Mouse (Mus musculus): Measurements from ENCODE around the gene Prg3. TPM values are rescaled to one million over a fixed set of nuclear protein-coding genes. Genes with fewer than 3 reads are reported as not detected.
A peak's percentile ranks its signal among the peaks of the same experiment; 100 is the strongest.

The Prg3 gene
- total RNA-seq (2021), result not detected
- long read RNA-seq, experiment 1, result 0 reads
- long read RNA-seq, experiment 2, result 0 reads

- no peak for TF ChIP-seq CTCF (IDR thresholded peaks at IDR 0.05)
- intact Hi-C loops (cut with DNase I), result no loop called here
- H3K27ac ChIP-seq, result no peak within 1 kb of the TSS
- DNase-seq (ENCODE audit: extremely low spot score in 1 of 2, low spot score in 2 of 2), result no peak
- no peak within 1 kb of the TSS for H3K4me3 ChIP-seq
These were observed at the start of gene Prg3 for GRCm38 (mm10) chr2:84987930-84988329. Prg3 (plus strand) TSS chr2:84988215.

DNA sequence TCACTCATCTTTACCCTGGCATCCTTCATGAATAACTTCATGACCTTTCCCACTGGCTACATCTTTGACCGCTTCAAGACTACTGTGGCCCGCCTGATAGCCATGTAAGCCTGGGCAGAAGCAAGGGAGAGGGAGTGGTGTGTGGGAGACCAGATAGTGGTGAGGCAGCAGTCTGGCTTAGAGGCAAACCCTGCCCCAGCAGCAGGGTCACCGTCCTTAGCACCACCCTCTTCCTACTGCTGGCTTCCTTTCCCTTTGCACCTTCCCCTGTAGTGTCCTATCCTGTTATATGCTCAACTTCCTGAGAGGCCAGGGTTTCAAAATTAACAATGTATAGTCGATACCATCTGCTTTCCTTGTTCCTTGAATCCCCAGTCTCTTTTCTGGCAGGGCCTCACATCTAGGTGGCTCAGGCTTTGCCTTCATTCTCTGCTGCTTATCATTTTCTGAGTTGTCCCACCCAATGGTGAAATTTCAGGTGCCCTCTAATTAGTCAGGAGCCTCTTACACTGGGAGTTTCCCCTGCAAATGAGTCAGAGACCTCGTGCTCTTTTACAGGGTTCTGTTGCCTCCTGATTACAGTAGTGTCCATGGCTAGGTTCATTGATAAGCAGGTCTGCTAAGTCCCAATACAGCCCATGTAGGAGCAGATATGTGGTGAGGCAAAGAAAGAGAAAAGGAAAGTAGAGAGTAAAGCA, 49.6 kb upstream of the Prg3 start:
- Histone ChIP-seq H3K27ac (no peak overlapping the region), H3K4me3 (no peak overlapping the region)
- no peak for TF ChIP-seq CTCF (IDR thresholded peaks at IDR 0.05)
- DNase-seq (ENCODE audit: extremely low spot score in 1 of 2, low spot score in 2 of 2), result no peak
- intact Hi-C loops (cut with DNase I), result no loop called here

- H3K27ac ChIP-seq, result no peak overlapping the region
- H3K4me3 ChIP-seq, result no peak overlapping the region
- no peak for TF ChIP-seq CTCF (IDR thresholded peaks at IDR 0.05)
- no peak for DNase-seq (ENCODE audit: extremely low spot score in 1 of 2, low spot score in 2 of 2)
- intact Hi-C loops (cut with DNase I), result no loop called here
These were observed 48.7 kb upstream of the Prg3 start for GRCm38 (mm10) chr2:84939306-84939705.

DNA sequence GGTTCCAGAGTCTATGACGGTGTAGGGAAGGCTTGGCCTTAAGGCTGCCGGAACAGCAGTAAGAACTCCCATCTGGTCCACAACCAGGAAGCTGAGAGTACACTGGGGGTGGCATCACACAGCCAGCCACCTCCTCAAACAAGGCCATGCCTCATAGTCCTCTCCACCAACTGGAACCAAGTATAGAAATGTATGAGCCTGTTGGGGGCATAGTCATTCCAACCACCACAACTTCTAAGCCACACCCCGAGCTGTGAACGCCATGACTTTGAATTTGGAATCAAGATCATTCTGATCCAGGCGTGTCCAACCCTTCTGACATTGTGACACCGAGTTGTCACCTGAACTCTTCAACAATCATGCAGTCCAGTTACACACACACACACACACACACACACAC, 48.3 kb upstream of the Prg3 start:
- no peak overlapping the region for H3K27ac ChIP-seq
- no peak for DNase-seq (ENCODE audit: extremely low spot score in 1 of 2, low spot score in 2 of 2)
- no peak for TF ChIP-seq CTCF (IDR thresholded peaks at IDR 0.05)
- intact Hi-C loops (cut with DNase I), result no loop called here
- H3K4me3 ChIP-seq, result no peak overlapping the region

GRCm38 (mm10) chr2:84941332-84941731, 46.7 kb upstream of the Prg3 start:
- Histone ChIP-seq H3K27ac (no peak overlapping the region), H3K4me3 (no peak overlapping the region)
- no peak for TF ChIP-seq CTCF (IDR thresholded peaks at IDR 0.05)
- intact Hi-C loops (cut with DNase I), result no loop called here
- no peak for DNase-seq (ENCODE audit: extremely low spot score in 1 of 2, low spot score in 2 of 2)

- intact Hi-C loops (cut with DNase I), result no loop called here
- Histone ChIP-seq H3K27ac (no peak overlapping the region), H3K4me3 (no peak overlapping the region)
- no peak for TF ChIP-seq CTCF (IDR thresholded peaks at IDR 0.05)
- no peak for DNase-seq (ENCODE audit: extremely low spot score in 1 of 2, low spot score in 2 of 2)
These were observed 46.2 kb upstream of the Prg3 start for GRCm38 (mm10) chr2:84941795-84942194.

DNA sequence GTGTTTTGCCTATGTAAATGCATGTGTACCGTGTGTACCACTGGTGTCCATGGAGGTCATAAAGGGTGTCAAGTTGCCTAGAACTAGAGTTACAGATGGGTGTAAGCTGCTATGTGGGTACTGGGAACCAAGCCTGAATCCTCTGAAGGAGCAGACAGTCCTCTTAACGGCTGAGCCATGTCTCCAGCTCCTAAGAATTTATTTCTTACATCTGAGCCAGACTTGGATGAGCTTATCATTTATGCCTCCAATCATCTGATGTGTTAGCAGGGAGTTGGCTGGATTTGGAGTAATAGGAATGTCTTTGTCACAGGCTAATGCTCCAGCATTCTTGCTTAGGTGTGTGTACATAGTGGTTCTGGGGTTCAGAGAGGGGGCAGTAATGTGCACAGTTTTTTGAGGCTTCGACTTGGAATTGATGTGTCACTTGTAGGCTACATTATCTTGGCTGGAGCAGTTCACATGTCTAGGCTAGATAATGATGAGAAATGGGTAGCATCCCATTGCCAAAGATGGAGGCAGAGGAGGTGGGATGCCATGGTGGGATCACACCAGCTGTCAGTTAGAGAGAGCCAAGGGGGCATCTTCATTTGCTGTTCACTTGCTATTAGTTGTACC, 40.8 kb upstream of the Prg3 start:
- Histone ChIP-seq H3K4me3 (no peak overlapping the region), H3K27ac (no peak overlapping the region)
- no peak for TF ChIP-seq CTCF (IDR thresholded peaks at IDR 0.05)
- no peak for DNase-seq (ENCODE audit: extremely low spot score in 1 of 2, low spot score in 2 of 2)
- intact Hi-C loops (cut with DNase I), result no loop called here

GRCm38 (mm10) chr2:84948252-84948651, 39.8 kb upstream of the Prg3 start:
- Histone ChIP-seq H3K27ac (no peak overlapping the region), H3K4me3 (no peak overlapping the region)
- intact Hi-C loops (cut with DNase I), result no loop called here
- TF ChIP-seq CTCF (IDR thresholded peaks at IDR 0.05), result no peak
- no peak for DNase-seq (ENCODE audit: extremely low spot score in 1 of 2, low spot score in 2 of 2)

DNA sequence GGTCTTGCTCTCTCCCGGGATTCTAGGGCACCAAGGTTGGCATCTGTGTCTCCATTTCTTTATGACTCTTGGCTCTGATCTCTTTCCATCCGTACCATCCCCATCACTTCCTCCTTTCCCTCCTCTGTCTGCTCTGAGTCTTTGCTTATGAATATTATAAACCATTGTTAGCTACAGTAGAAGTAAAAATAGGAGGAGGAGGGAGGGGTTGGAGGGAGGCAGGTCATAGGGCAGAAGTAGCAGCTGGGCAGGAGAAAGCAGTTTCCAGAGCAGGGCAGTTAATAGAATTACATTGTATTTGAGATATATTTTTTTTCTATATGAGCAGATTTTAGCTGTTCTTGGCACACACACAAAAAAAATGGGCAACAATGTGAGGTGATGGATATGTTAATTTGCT, 39.3 kb upstream of the Prg3 start:
- no peak for TF ChIP-seq CTCF (IDR thresholded peaks at IDR 0.05)

DNA sequence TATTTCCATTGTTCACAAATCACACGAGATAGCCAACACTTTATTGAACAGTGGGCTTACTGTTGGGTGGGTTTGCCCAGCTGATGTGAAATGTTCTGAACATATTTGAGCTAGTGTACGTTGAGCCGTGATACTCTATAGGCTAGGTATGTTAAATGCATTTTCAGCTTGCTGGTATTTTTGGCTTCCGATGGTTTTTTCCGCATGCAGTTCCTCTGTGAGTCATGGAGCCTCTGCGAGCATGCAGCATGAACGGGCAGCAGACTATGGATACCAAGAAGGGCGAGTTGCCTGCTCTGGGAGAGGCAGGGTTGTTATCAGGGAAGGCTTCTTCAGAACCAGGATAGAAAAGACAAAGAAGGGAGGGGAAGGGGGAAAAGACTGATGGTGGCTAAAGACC, 37.0 kb upstream of the Prg3 start:
- no peak for TF ChIP-seq CTCF (IDR thresholded peaks at IDR 0.05)
- intact Hi-C loops (cut with DNase I), result loop anchor here (5.0 kb wide), 1 partner anchor 59 kb away; no protein-coding TSS in a partner anchor
- Histone ChIP-seq H3K27ac (no peak overlapping the region), H3K4me3 (no peak overlapping the region)
- peak in 1 of 2 experiments; percentile 21 for DNase-seq (ENCODE audit: extremely low spot score in 1 of 2, low spot score in 2 of 2)

More for the DNA sequence above, 39.3 kb upstream of the Prg3 start:
- intact Hi-C loops (cut with DNase I), result no loop called here
- Histone ChIP-seq H3K27ac (no peak overlapping the region), H3K4me3 (no peak overlapping the region)
- no peak for DNase-seq (ENCODE audit: extremely low spot score in 1 of 2, low spot score in 2 of 2)

DNA sequence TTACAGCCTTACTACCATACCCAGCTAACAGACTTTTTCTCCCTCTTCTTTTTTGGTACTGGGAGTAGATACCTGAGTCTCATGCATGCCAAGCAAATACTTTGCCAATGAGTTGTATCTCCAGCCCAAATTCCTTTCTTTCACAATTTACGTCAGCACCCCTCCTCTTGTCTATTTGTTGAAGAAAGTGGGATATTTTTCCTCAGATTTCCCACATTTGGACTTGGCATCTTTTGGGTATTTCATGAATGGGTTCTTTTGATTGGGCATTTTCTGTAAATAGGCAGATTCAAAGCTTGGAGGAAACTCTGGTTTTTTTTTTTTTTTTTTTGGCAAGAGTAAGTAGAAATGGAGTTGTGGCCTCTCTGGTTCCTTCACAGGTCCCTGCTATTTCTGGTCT, 35.8 kb upstream of the Prg3 start:
- TF ChIP-seq CTCF (IDR thresholded peaks at IDR 0.05), result no peak
- Histone ChIP-seq H3K4me3 (no peak overlapping the region), H3K27ac (no peak overlapping the region)
- intact Hi-C loops (cut with DNase I), result loop anchor here (5.0 kb wide), 1 partner anchor 60 kb away; no protein-coding TSS in a partner anchor
- DNase-seq (ENCODE audit: extremely low spot score in 1 of 2, low spot score in 2 of 2), result no peak

DNA sequence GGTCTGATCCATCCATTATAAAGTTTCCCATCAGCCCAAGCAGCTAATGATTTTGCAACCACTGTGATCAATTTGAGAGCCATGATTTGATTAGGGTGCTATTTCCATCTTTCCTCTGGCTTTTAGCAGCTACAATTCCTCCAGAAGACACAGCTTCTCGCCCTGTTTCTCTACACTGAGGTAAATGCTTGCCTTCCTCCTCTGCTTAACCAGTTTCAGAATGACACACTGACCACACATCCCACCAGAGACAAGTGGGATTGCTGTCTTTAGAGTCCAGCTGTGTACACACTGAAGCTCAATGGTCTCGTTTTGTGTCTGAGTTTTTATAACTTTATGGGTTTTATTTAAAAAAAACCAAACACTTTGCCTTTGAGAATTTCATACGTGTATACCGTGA, 35.3 kb upstream of the Prg3 start:
- intact Hi-C loops (cut with DNase I), result loop anchor here (5.0 kb wide), 1 partner anchor 60 kb away; no protein-coding TSS in a partner anchor
- Histone ChIP-seq H3K27ac (no peak overlapping the region), H3K4me3 (no peak overlapping the region)
- no peak for DNase-seq (ENCODE audit: extremely low spot score in 1 of 2, low spot score in 2 of 2)
- no peak for TF ChIP-seq CTCF (IDR thresholded peaks at IDR 0.05)

GRCm38 (mm10) chr2:84955435-84955834, 32.6 kb upstream of the Prg3 start:
- no peak overlapping the region for H3K27ac ChIP-seq
- intact Hi-C loops (cut with DNase I), result no loop called here
- no peak overlapping the region for H3K4me3 ChIP-seq
- DNase-seq (ENCODE audit: extremely low spot score in 1 of 2, low spot score in 2 of 2), result no peak
- TF ChIP-seq CTCF (IDR thresholded peaks at IDR 0.05), result no peak
